Mouse (Mus musculus): Measurements from ENCODE around the gene Rnf26.

DNA sequence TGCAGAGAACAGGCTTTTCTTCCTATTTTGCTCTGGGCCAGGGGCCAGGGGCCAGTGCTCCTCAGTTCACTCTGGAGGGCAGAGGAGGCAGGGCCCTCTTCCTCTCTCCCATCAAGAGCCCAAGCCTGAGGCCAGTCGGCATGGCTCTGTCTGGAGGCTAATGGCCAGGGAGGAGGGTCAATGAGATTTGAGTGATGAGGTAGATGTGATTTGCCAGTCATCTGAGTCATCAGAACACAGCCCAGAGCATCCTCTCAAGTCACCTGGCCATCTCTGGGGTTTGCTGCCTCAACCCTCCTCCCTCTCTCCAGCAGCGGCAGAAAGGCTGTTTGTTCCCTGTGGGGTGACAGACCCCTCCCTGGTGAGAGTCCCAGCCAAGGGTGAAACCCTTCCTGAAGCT, 20.0 kb upstream of the Rnf26 start:
- TF ChIP-seq CHD2 (IDR thresholded peaks at IDR 0.05; ENCODE audit: low read depth, low read length) (no peak), MAFK (IDR thresholded peaks at IDR 0.05; ENCODE audit: insufficient read depth, low read depth, low read length) (no peak)
